ENCODE assay signal across 8 mouse cellular contexts in genomic region chr1:167392687-167393086, GRCm38 (mm10). TPM values are rescaled to one million over a fixed set of nuclear protein-coding genes. Genes with fewer than 3 reads are reported as not detected.
DNase-seq lines count a peak whose midpoint lies in the region; ATAC-seq lines count a peak whose summit lies in the region.

No protein-coding gene starts in this region.

- no peaks in the 10 kb centered on the region for H3K9me3 ChIP-seq in embryonic facial prominence, embryonic 11.5 days (replicated peaks; ENCODE audit: control insufficient read depth, low read length)
- no peaks in the 10 kb centered on the region for H3K9me3 ChIP-seq in hindbrain, embryonic 11.5 days (ENCODE audit: control insufficient read depth, low read length)
- H3K9me3 ChIP-seq in liver, embryonic 15.5 days (replicated peaks) = no peaks in the 10 kb centered on the region

- 10% methylated on average over 8 of the region's 8 CpGs for WGBS in embryonic facial prominence, embryonic 11.5 days
- 14% methylated on average over 8 of the region's 8 CpGs for WGBS in hindbrain, embryonic 11.5 days
- 4% methylated on average over 8 of the region's 8 CpGs for WGBS in liver, embryonic 15.5 days (ENCODE audit: insufficient replicate concordance)

- H3K4me3 ChIP-seq in embryonic facial prominence, embryonic 11.5 days (ENCODE audit: low read depth, low read length) = peak overlapping the region; percentile 61
- peak overlapping the region; percentile 48 for H3K4me3 ChIP-seq in hindbrain, embryonic 11.5 days (ENCODE audit: low read depth, low read length)
- peak overlapping the region; percentile 79 for H3K4me3 ChIP-seq in liver, embryonic 15.5 days (replicated peaks)

- no peak overlapping the region for H3K27ac ChIP-seq in embryonic facial prominence, embryonic 11.5 days (replicated peaks; ENCODE audit: low read depth, low read length)
- no peak overlapping the region for H3K27ac ChIP-seq in hindbrain, embryonic 11.5 days (ENCODE audit: low read depth, low read length)
- H3K27ac ChIP-seq in liver, embryonic 15.5 days (replicated peaks) = peak overlapping the region; percentile 93

- peak overlapping the region; percentile 78 for H3K4me2 ChIP-seq in embryonic facial prominence, embryonic 11.5 days (ENCODE audit: low read depth, low read length)
- peak overlapping the region; percentile 80 for H3K4me2 ChIP-seq in hindbrain, embryonic 11.5 days (replicated peaks; ENCODE audit: low read depth, low read length)
- H3K4me2 ChIP-seq in liver, embryonic 15.5 days = peak overlapping the region; percentile 79

- peak; percentile 22 for DNase-seq in layer of hippocampus, adult 11-12 months (ENCODE audit: low spot score)
- DNase-seq in layer of hippocampus, adult 9-10 months (ENCODE audit: low spot score) = no peak
- peak; percentile 41 for DNase-seq in NIH3T3 (ENCODE audit: low read depth)
- no peak for DNase-seq in embryonic facial prominence, embryonic 11.5 days (ENCODE audit: low spot score)
- no peak for DNase-seq in hindbrain, embryonic 11.5 days (ENCODE audit: low spot score)
- peak; percentile 17 to 33 for DNase-seq in spleen, postnatal 14 days (ENCODE audit: low spot score in 2 of 2)
- DNase-seq in urinary bladder, adult 2 months (ENCODE audit: low spot score) = no peak

- H3K9ac ChIP-seq in embryonic facial prominence, embryonic 11.5 days (replicated peaks; ENCODE audit: low read length) = peak overlapping the region; percentile 34; the same call in 1 of the 2 replicates
- H3K9ac ChIP-seq in hindbrain, embryonic 11.5 days (ENCODE audit: low read depth, low read length) = peak overlapping the region; percentile 62; the same call in 1 of the 2 replicates
- H3K9ac ChIP-seq in liver, embryonic 15.5 days = peak overlapping the region; percentile 83

- H3K36me3 ChIP-seq in embryonic facial prominence, embryonic 11.5 days (replicated peaks; ENCODE audit: control insufficient read depth, insufficient read depth, low read depth, low read length) = no peaks in the 10 kb centered on the region
- H3K36me3 ChIP-seq in hindbrain, embryonic 11.5 days (ENCODE audit: control insufficient read depth, insufficient read depth, low read length) = no peaks in the 10 kb centered on the region
- peaks cover 35% of the 10 kb centered on the region for H3K36me3 ChIP-seq in liver, embryonic 15.5 days (replicated peaks)

- ATAC-seq in embryonic facial prominence, embryonic 11.5 days (replicated peaks; ENCODE audit: insufficient number of reproducible peaks, low FRiP score, low TSS enrichment, low read depth) = no peak
- no peak for ATAC-seq in hindbrain, embryonic 11.5 days (ENCODE audit: low FRiP score)
- peak; percentile 75 for ATAC-seq in liver, embryonic 15.5 days (ENCODE audit: insufficient read depth)

- peaks cover 3% of the 10 kb centered on the region; the same call in 1 of the 2 replicates for H3K4me1 ChIP-seq in embryonic facial prominence, embryonic 11.5 days (ENCODE audit: control insufficient read depth, insufficient read depth, low read length)
- H3K4me1 ChIP-seq in hindbrain, embryonic 11.5 days (replicated peaks; ENCODE audit: control insufficient read depth, insufficient read depth, low read length) = peaks cover 2% of the 10 kb centered on the region; the same call in 1 of the 2 replicates
- H3K4me1 ChIP-seq in liver, embryonic 15.5 days (replicated peaks) = peaks cover 61% of the 10 kb centered on the region

- peaks cover 5% of the 10 kb centered on the region; the same call in 1 of the 2 replicates for H3K27me3 ChIP-seq in embryonic facial prominence, embryonic 11.5 days (ENCODE audit: control insufficient read depth, insufficient read depth, low read length)
- H3K27me3 ChIP-seq in hindbrain, embryonic 11.5 days (ENCODE audit: control insufficient read depth, insufficient read depth, low read length) = peaks cover 4% of the 10 kb centered on the region; the same call in 1 of the 2 replicates
- peaks cover 20% of the 10 kb centered on the region for H3K27me3 ChIP-seq in liver, embryonic 15.5 days

RNA-seq across cellular contexts. Expression of gene Mgst3, which starts 1.0 kb away (rescaled TPM):
- 49.5 and 61.3 TPM in 2 replicates for polyA plus RNA-seq in embryonic facial prominence, embryonic 11.5 days (2014; fragmentation: Nextera tagmentation; extraction: Ambion mirVana)
- 69.6 and 71.8 TPM in 2 replicates for polyA plus RNA-seq in hindbrain, embryonic 11.5 days (2014; fragmentation: Nextera tagmentation; extraction: Ambion mirVana)
- 392 and 404 TPM in 2 replicates for polyA plus RNA-seq in liver, embryonic 15.5 days (2015; fragmentation: Nextera tagmentation; extraction: Ambion mirVana)
- 265 and 300 TPM in 2 replicates for polyA plus RNA-seq in urinary bladder, adult 2 months (2012; rRNA removed)

RNA-seq across cellular contexts. Expression of gene Aldh9a1, which starts 42.9 kb away (rescaled TPM):
- 46.3 and 46.7 TPM in 2 replicates for polyA plus RNA-seq in embryonic facial prominence, embryonic 11.5 days (2014; fragmentation: Nextera tagmentation; extraction: Ambion mirVana)
- polyA plus RNA-seq in hindbrain, embryonic 11.5 days (2014; fragmentation: Nextera tagmentation; extraction: Ambion mirVana) = 35.6 and 36.2 TPM in 2 replicates
- 72.7 and 75.1 TPM in 2 replicates for polyA plus RNA-seq in liver, embryonic 15.5 days (2015; fragmentation: Nextera tagmentation; extraction: Ambion mirVana)
- 35.7 and 38.3 TPM in 2 replicates for polyA plus RNA-seq in urinary bladder, adult 2 months (2012; rRNA removed)

Comparison
In these comparisons a context has a peak if more than half of its experiments do, and no peak if none do; other contexts are left out.
1. DNase-seq: peak in layer of hippocampus, adult 11-12 months (single experiment), NIH3T3 (single experiment) and spleen, postnatal 14 days (2 of 2); none in layer of hippocampus, adult 9-10 months (single experiment), embryonic facial prominence, embryonic 11.5 days (single experiment), hindbrain, embryonic 11.5 days (single experiment) and urinary bladder, adult 2 months (single experiment).
2. Peak in every context shown above with its lines, with median percentiles within 50 percentile points of each other: H3K4me2 ChIP-seq, H3K4me3 ChIP-seq and H3K9ac ChIP-seq.